Mouse (Mus musculus): ENCODE data around the gene Grid1.

DNA sequence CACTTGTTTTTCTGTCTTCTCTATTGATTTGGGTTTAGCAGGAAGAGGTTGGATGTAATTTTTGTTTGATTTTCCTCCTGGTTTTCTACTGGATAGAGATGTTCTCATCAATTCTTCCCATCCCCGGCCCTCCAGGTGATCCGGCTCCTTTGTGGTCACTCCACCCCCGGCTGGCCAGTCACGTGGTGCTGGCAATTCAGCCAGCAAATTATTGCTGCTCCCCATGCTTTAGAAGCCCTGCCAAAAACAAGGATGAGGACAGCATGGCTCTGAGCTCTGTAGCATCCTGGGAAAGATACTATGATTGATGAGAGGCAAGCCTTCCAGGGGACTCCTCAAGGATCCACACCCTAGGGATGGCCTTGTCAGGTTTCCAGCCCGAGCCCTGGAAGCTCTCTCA lies 169.2 kb downstream of the Grid1 start:
- TF ChIP-seq CEBPB (IDR thresholded peaks at IDR 0.05; ENCODE audit: insufficient read depth, poor library complexity, severe bottlenecking) (no peak), MAX (IDR thresholded peaks at IDR 0.05; ENCODE audit: low read depth) (no peak), POLR2A (IDR thresholded peaks at IDR 0.05; ENCODE audit: insufficient read length, low read depth) (no peak), MYOD1 (IDR thresholded peaks at IDR 0.05; ENCODE audit: control insufficient read depth in 1 of 3, insufficient read length in 2 of 3, low read depth in 2 of 3) (no peak), POLR2AphosphoS2 (IDR thresholded peaks at IDR 0.05; ENCODE audit: insufficient read length, low read depth) (no peak), TCF3 (IDR thresholded peaks at IDR 0.05; ENCODE audit: insufficient read length, low read depth) (no peak), TCF12 (IDR thresholded peaks at IDR 0.05; ENCODE audit: insufficient read depth, poor library complexity, severe bottlenecking) (no peak), USF1 (IDR thresholded peaks at IDR 0.05; ENCODE audit: low read depth) (no peak), E2F4 (IDR thresholded peaks at IDR 0.05; ENCODE audit: insufficient read depth) (no peak), MYOG (IDR thresholded peaks at IDR 0.05; ENCODE audit: control insufficient read depth in 1 of 3, insufficient read depth in 1 of 3, insufficient read length in 2 of 3, low read depth in 2 of 3) (no peak)

Data from myocyte (in vitro differentiated cells).